ENCODE assay signal across 22 mouse cellular contexts in genomic region chr5:92552611-92553010, GRCm38 (mm10). TPM values are rescaled to one million over a fixed set of nuclear protein-coding genes. Genes with fewer than 3 reads are reported as not detected.
DNase-seq lines count a peak whose midpoint lies in the region; ATAC-seq lines count a peak whose summit lies in the region.
"Had no signal": no experiment of that assay in that cellular context is flagged by ENCODE, and none has a peak within 500 bp of the region (broad histone marks: within the 10 kb centered on the region; RNA-seq: fewer than 3 reads in every experiment).

No protein-coding gene starts in this region.

- no peak overlapping the region for H3K4me3 ChIP-seq in hindbrain, embryonic 12.5 days
- H3K4me3 ChIP-seq: embryonic facial prominence, embryonic 10.5 days; embryonic facial prominence, embryonic 12.5 days; forebrain, embryonic 10.5 days; forebrain, embryonic 12.5 days had no signal

- peak; percentile 23 for DNase-seq in heart, adult 11 months
- DNase-seq in heart, adult 8-10 months (ENCODE audit: low spot score): no peak
- peak; percentile 70 for DNase-seq in fat pad, adult 2 months (ENCODE audit: extremely low read depth, low read depth, low spot score)
- DNase-seq in gonadal fat pad, adult 2 months (ENCODE audit: low read depth): peak; percentile 63
- DNase-seq: adrenal gland, adult 2 months; adrenal gland, postnatal 10 days; adrenal gland, postnatal 25 days; cerebellum, adult 11 months; cerebellum, adult 2 months; cerebellum, adult 9-10 months; cerebellum, postnatal 10 days; cerebellum, postnatal 25 days had no signal

- H3K27ac ChIP-seq in hindbrain, embryonic 12.5 days: no peak overlapping the region
- H3K27ac ChIP-seq: embryonic facial prominence, embryonic 10.5 days; embryonic facial prominence, embryonic 12.5 days; forebrain, embryonic 10.5 days; forebrain, embryonic 12.5 days had no signal

- H3K9ac ChIP-seq in hindbrain, embryonic 12.5 days: no peak overlapping the region
- H3K9ac ChIP-seq: embryonic facial prominence, embryonic 12.5 days; forebrain, embryonic 12.5 days had no signal

- H3K36me3 ChIP-seq in hindbrain, embryonic 12.5 days: no peaks in the 10 kb centered on the region
- H3K36me3 ChIP-seq: embryonic facial prominence, embryonic 10.5 days; embryonic facial prominence, embryonic 12.5 days; forebrain, embryonic 10.5 days; forebrain, embryonic 12.5 days had no signal

- no peaks in the 10 kb centered on the region for H3K4me1 ChIP-seq in hindbrain, embryonic 12.5 days
- H3K4me1 ChIP-seq: embryonic facial prominence, embryonic 12.5 days; forebrain, embryonic 10.5 days; forebrain, embryonic 12.5 days had no signal

- ATAC-seq in hindbrain, embryonic 12.5 days (ENCODE audit: low FRiP score): no peak
- ATAC-seq: forebrain, embryonic 14.5 days; forebrain, embryonic 16.5 days had no signal

- no peak overlapping the region for H3K4me2 ChIP-seq in hindbrain, embryonic 12.5 days (replicated peaks)
- H3K4me2 ChIP-seq: embryonic facial prominence, embryonic 12.5 days; forebrain, embryonic 12.5 days had no signal

- H3K27me3 ChIP-seq in hindbrain, embryonic 12.5 days: no peaks in the 10 kb centered on the region
- H3K27me3 ChIP-seq: embryonic facial prominence, embryonic 12.5 days; forebrain, embryonic 12.5 days had no signal

- H3K9me3 ChIP-seq in hindbrain, embryonic 12.5 days (replicated peaks): no peaks in the 10 kb centered on the region
- H3K9me3 ChIP-seq: embryonic facial prominence, embryonic 12.5 days; forebrain, embryonic 10.5 days; forebrain, embryonic 12.5 days had no signal

- WGBS in hindbrain, embryonic 12.5 days: 95% methylated on average over 2 of the region's 2 CpGs

RNA-seq across cellular contexts. Expression of gene Fam47e, which starts 2.3 kb away (rescaled TPM):
- not detected for total RNA-seq in heart, adult 8-10 months (2022)
- polyA plus RNA-seq in gonadal fat pad, adult 2 months (2012; rRNA removed): 1.2 and 2.7 TPM in 2 replicates
- polyA plus RNA-seq in hindbrain, embryonic 12.5 days (2016; fragmentation: Nextera tagmentation; extraction: Ambion mirVana): not detected in 2 replicates
- total RNA-seq: adrenal gland, adult 2 months; adrenal gland, postnatal 10 days; adrenal gland, postnatal 25 days; ES-E14; MEL had no signal
- polyA plus RNA-seq: adrenal gland, adult 2 months; C2C12; embryonic facial prominence, embryonic 10.5 days; embryonic facial prominence, embryonic 12.5 days; forebrain, embryonic 10.5 days; forebrain, embryonic 12.5 days had no signal

RNA-seq across cellular contexts. Expression of gene Scarb2, which starts 46.0 kb away (rescaled TPM):
- 10 to 100 TPM; 84.5 to 87.7 (median 86.8) TPM for total RNA-seq in heart, adult 8-10 months (2022)
- 26.6 and 33.0 TPM in 2 replicates for polyA plus RNA-seq in gonadal fat pad, adult 2 months (2012; rRNA removed)
- polyA plus RNA-seq in hindbrain, embryonic 12.5 days (2016; fragmentation: Nextera tagmentation; extraction: Ambion mirVana): 16.2 and 17.1 TPM in 2 replicates

RNA-seq across cellular contexts. Expression of gene Stbd1, which starts 50.2 kb away (rescaled TPM):
- 1 to 10 TPM in 3 of 4 experiments, under 1 TPM in 1; 0.87 to 2.1 (median 1.4) TPM for total RNA-seq in heart, adult 8-10 months (2022)
- polyA plus RNA-seq in gonadal fat pad, adult 2 months (2012; rRNA removed): 5.5 and 7.5 TPM in 2 replicates
- polyA plus RNA-seq in hindbrain, embryonic 12.5 days (2016; fragmentation: Nextera tagmentation; extraction: Ambion mirVana): 9.2 and 11.1 TPM in 2 replicates
